Mouse (Mus musculus) testis, postnatal 14 days (tissue): ENCODE data around the gene Ghdc.

Experiments used
- DNase-seq: peaks from one replicate; pipeline ENCODE4 v3.0.0; 2021; ENCODE audit warnings: low spot score

Gene Ghdc

DNA sequence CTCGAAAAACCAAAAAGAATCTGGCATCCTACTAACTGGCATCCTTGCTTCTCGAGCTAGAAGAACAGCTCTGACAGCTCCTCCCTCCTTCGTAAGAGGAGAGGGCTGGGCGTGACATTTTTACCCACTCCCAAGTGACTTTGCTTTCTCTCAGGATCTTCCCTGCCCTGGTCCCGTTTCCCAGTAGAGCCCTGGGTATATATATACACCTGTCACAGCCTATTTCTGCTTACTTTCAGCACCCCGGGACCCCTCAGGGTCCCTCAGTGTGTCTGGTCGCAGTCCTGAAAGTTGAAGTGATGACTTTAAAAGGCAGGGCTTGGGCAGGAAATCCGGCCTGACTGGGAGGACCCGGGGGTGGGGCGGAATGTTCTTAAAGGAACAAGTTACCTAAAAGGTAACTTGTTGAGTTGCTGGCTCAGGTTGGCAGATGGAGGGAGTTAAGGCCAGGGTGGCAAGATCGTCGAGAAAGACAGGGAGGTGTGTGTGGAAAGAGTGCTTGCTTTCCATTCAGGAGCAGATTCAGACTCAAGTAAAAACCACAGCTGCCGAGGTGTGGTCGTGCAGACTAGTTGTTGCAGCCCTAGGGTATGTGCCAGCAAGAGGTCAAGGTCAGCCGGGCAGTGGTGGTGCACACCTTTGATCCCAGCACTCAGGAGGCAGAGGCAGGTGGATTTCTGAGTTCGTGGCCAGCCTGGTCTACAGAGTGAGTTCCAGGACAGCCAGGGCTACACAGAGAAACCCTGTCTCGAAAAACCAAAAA is at the start of gene Ghdc:
Gene Ghdc (minus strand): TSS at position 312 of the 763 bp plus-strand sequence.
- DNase-seq, result peak; percentile 66

GRCm38 (mm10) chr11:100820047-100820446 is 49.3 kb upstream of the Ghdc start:
- no peak for DNase-seq

- DNase-seq, result no peak
These were observed 48.9 kb upstream of the Ghdc start for GRCm38 (mm10) chr11:100819626-100820025.

- DNase-seq, result no peak
These were observed 48.3 kb upstream of the Ghdc start for GRCm38 (mm10) chr11:100819048-100819447.

- DNase-seq, result no peak
These were observed 47.7 kb upstream of the Ghdc start for GRCm38 (mm10) chr11:100818359-100819012.

- DNase-seq, result no peak
These were observed 46.6 kb upstream of the Ghdc start for GRCm38 (mm10) chr11:100817311-100817710.

GRCm38 (mm10) chr11:100816801-100817200 is 46.0 kb upstream of the Ghdc start:
- no peak for DNase-seq

- no peak for DNase-seq
These were observed 45.6 kb upstream of the Ghdc start for GRCm38 (mm10) chr11:100816342-100816741.

GRCm38 (mm10) chr11:100814498-100814897 is 43.7 kb upstream of the Ghdc start:
- no peak for DNase-seq

- no peak for DNase-seq
These were observed 40.4 kb upstream of the Ghdc start for GRCm38 (mm10) chr11:100811132-100811531.

- DNase-seq, result no peak
These were observed 39.8 kb upstream of the Ghdc start for GRCm38 (mm10) chr11:100810516-100810915.

DNA sequence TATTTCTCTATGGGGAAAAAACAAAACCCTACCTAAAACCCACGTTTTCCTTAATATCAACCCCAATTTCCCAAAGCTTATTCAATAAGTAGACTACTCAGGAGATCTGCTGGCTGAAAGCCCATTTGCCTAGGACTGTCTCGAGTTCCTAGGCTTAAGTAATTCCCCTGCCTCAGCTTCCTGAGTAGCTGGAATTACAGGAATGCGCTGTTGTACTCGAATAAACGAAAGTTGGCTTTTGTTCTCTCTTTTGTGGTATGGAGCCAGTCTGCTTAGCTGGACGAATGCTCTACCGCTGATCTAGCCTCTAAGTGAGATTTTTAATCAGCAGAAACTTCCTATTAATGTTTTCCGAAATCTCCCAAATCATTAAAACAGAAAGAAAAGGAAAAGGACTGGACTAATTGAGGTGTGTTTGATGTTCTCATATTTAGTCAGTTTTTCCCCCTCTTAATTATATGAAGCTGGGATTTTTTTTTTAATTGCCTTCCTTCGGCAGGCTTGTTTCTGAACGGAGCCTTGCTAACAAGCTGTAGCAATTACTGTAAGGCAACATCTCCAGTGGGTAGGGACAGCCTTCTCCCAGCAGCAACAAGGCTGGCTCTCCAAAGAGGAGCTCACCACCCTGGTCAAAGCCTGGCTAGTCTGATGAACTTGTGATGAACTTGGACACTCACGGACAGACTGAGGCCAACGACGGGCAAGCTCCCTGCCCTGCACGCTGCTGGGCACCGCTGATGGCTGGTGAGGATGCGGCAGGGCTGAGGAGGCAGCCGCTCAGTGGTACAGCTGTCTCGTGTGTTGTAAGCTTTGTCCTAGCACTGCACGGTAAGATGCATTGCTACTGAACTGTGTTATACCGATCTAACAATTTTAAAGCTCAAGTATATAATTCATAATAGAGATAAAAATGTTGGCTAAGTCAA is 35.9 kb upstream of the Ghdc start:
- no peak for DNase-seq

DNA sequence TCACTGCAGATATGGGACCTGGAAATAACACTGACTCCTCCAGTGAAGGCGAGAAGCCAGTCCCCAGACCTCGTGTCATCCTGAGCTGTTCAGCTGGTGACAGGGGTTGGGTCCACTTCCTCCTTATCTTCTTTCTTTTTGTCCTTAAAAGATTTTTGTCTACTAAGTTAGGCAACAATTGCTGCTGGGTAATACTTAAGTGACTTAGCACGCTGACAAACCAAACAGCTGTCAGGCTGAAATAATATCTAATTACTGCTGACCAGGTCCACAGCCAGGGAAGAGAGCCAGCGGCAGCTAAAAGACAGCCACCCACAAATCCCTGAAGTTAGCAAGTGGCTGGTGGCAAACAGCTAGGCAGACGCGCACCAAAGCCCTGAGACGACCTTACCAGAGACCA is 34.8 kb upstream of the Ghdc start:
- DNase-seq, result no peak

DNA sequence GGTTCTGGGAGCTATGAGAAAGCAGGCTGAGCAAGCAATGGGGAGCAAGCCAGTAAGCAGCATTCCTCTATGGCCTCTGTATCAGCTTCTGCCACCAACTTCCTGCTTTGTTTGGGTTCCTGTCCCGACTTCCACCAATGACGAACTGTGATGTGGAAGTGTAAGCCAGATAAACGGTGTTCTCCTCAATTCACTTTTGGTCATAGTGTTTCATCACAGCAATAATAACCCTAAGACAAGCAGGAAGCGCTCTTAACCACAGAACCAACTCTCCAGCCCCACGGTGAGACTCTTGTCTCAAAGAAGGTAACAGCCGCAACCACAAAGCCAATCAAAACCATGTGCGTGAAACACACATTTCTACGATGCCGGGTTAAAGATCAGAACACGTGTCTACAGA is 33.7 kb upstream of the Ghdc start:
- DNase-seq, result no peak

DNA sequence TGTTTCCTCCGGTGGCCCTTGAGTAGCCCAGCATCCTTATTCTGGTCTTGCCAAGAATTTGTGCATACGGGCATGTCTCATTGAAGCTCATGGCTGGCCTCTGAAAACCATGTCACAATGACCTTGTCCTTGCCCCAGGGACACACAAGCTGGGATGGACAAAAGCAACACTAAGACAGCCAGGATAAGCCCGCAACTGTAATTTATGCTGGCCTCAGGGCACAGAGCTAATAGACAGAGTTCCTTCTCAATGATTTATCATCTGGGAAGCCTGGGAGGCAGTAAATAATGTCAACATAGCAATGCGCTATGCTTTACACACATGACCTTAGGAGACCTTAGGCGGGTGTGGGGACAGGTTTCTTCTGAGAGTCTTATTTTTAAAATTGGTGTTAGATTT is 28.7 kb upstream of the Ghdc start:
- DNase-seq, result no peak

GRCm38 (mm10) chr11:100796585-100796984 is 25.8 kb upstream of the Ghdc start:
- no peak for DNase-seq

GRCm38 (mm10) chr11:100795386-100795785 is 24.6 kb upstream of the Ghdc start:
- no peak for DNase-seq

GRCm38 (mm10) chr11:100791457-100792049 is 20.8 kb upstream of the Ghdc start:
- peak; percentile 76 for DNase-seq

DNA sequence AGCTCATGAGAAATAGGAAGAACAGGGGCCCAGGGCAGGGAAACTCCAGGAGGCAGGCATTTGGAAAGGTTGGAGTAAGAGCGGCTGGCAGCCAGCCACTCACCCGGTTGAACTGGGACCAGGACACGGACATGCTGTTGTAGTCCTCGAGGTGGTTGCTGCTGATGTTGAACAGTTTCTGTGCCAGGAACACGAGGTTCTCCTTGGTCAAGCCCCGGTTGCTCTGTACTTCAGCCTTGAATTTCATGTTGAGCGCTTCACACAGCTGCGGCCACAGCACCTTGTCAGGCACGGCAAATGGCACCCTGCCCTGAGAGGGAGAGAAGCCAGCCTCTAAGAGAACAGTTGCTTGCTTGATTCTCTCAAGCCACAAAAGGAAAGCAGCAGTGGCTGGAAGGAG is 19.9 kb upstream of the Ghdc start:
- peak; percentile 84 for DNase-seq

GRCm38 (mm10) chr11:100789702-100790101 is 18.9 kb upstream of the Ghdc start:
- no peak for DNase-seq

DNA sequence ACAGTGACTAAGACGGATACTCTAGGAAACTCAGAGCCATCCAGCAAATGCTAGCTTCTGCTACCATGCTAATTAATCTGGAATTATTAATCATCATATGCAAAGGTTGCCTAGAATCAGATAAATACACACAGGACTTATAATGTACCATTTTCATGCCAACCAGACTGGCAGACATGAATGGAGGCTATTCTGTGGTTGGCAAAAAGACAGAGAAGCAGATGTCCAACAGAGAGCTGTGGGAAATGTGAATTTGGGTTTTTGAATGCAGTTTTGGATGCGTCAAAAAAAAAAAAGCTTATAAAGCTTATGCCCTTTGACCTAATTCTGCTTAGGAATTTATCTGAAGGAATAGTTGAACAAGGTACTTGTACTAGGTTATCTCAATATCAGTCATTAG is 15.0 kb upstream of the Ghdc start:
- no peak for DNase-seq

- no peak for DNase-seq
These were observed 13.5 kb upstream of the Ghdc start for GRCm38 (mm10) chr11:100784286-100784685.
